Mouse (Mus musculus): ENCODE measurements at regions not wholly inside any gene's neighbourhood (a gene's known extent, or its start where the extent isn't known, plus 50 kb on each side); places are given as distances from the start of the nearest gene placed in this dataset.
"Not testable (repeated sequence)": the region's sequence is repeated elsewhere in the genome, so short reads cannot be mapped to it uniquely, and the experiment has no call there.

GRCm38 (mm10) chr3:120342747-120343377 is 558.6 kb upstream of the Ptbp2 start:
- Histone ChIP-seq H3K36me3 (ENCODE audit: control insufficient read depth, insufficient read depth, low read length) (no peaks in the 10 kb centered on the region), H3K9ac (ENCODE audit: low read depth, low read length) (no peak overlapping the region), H3K27ac (ENCODE audit: low read depth, low read length) (no peak overlapping the region), H3K4me3 (ENCODE audit: low read length) (no peak overlapping the region), H3K4me2 (replicated peaks; ENCODE audit: low read depth, low read length) (no peak overlapping the region), H3K27me3 (ENCODE audit: control insufficient read depth, insufficient read depth, low read length) (no peaks in the 10 kb centered on the region), H3K4me1 (ENCODE audit: control insufficient read depth, insufficient read depth, low read length) (no peaks in the 10 kb centered on the region), H3K9me3 (ENCODE audit: control insufficient read depth, low read length) (no peaks in the 10 kb centered on the region)
- ATAC-seq (ENCODE audit: low FRiP score, low TSS enrichment): no peak
- WGBS: 85% methylated on average over 4 of the region's 4 CpGs

- H3K9ac ChIP-seq (ENCODE audit: low read depth, low read length): no peak overlapping the region
- no peaks in the 10 kb centered on the region for H3K27me3 ChIP-seq (ENCODE audit: control insufficient read depth, insufficient read depth, low read length)
- no peaks in the 10 kb centered on the region for H3K4me1 ChIP-seq (ENCODE audit: control insufficient read depth, insufficient read depth, low read length)
- no peak for ATAC-seq (ENCODE audit: low FRiP score, low TSS enrichment)
- no peak overlapping the region for H3K4me3 ChIP-seq (ENCODE audit: low read length)
- H3K27ac ChIP-seq (ENCODE audit: low read depth, low read length): no peak overlapping the region
- H3K36me3 ChIP-seq (ENCODE audit: control insufficient read depth, insufficient read depth, low read length): no peaks in the 10 kb centered on the region
- H3K9me3 ChIP-seq (ENCODE audit: control insufficient read depth, low read length): no peaks in the 10 kb centered on the region
- 56% methylated on average over 2 of the region's 2 CpGs for WGBS
- H3K4me2 ChIP-seq (replicated peaks; ENCODE audit: low read depth, low read length): no peak overlapping the region
Measured at GRCm38 (mm10) chr3:120341882-120342281, 557.6 kb upstream of the Ptbp2 start.

GRCm38 (mm10) chr3:120335843-120336585 is 551.7 kb upstream of the Ptbp2 start:
- Histone ChIP-seq H3K36me3 (ENCODE audit: control insufficient read depth, insufficient read depth, low read length) (no peaks in the 10 kb centered on the region), H3K9ac (ENCODE audit: low read depth, low read length) (no peak overlapping the region), H3K27ac (ENCODE audit: low read depth, low read length) (no peak overlapping the region), H3K9me3 (ENCODE audit: control insufficient read depth, low read length) (no peaks in the 10 kb centered on the region), H3K4me3 (ENCODE audit: low read length) (no peak overlapping the region), H3K27me3 (ENCODE audit: control insufficient read depth, insufficient read depth, low read length) (no peaks in the 10 kb centered on the region), H3K4me1 (ENCODE audit: control insufficient read depth, insufficient read depth, low read length) (no peaks in the 10 kb centered on the region), H3K4me2 (replicated peaks; ENCODE audit: low read depth, low read length) (no peak overlapping the region)
- no peak for ATAC-seq (ENCODE audit: low FRiP score, low TSS enrichment)
- 70% methylated on average over 7 of the region's 7 CpGs for WGBS

- H3K27ac ChIP-seq (ENCODE audit: low read depth, low read length); H3K36me3 ChIP-seq (ENCODE audit: control insufficient read depth, insufficient read depth, low read length); H3K27me3 ChIP-seq (ENCODE audit: control insufficient read depth, insufficient read depth, low read length); ATAC-seq (ENCODE audit: low FRiP score, low TSS enrichment); H3K4me2 ChIP-seq (replicated peaks; ENCODE audit: low read depth, low read length); H3K9ac ChIP-seq (ENCODE audit: low read depth, low read length); H3K4me1 ChIP-seq (ENCODE audit: control insufficient read depth, insufficient read depth, low read length); H3K4me3 ChIP-seq (ENCODE audit: low read length); H3K9me3 ChIP-seq (ENCODE audit: control insufficient read depth, low read length): not testable (repeated sequence)
- WGBS: 98% methylated on average over 3 of the region's 3 CpGs
Measured at GRCm38 (mm10) chr3:120307042-120307441, 522.8 kb upstream of the Ptbp2 start.

- H3K4me2 ChIP-seq (replicated peaks; ENCODE audit: low read depth, low read length): no peak overlapping the region
- WGBS: 86% methylated on average over 8 of the region's 8 CpGs
- H3K9ac ChIP-seq (ENCODE audit: low read depth, low read length): no peak overlapping the region
- no peak overlapping the region for H3K4me3 ChIP-seq (ENCODE audit: low read length)
- H3K9me3 ChIP-seq (ENCODE audit: control insufficient read depth, low read length): no peaks in the 10 kb centered on the region
- H3K27ac ChIP-seq (ENCODE audit: low read depth, low read length): no peak overlapping the region
- H3K36me3 ChIP-seq (ENCODE audit: control insufficient read depth, insufficient read depth, low read length): no peaks in the 10 kb centered on the region
- no peaks in the 10 kb centered on the region for H3K27me3 ChIP-seq (ENCODE audit: control insufficient read depth, insufficient read depth, low read length)
- H3K4me1 ChIP-seq (ENCODE audit: control insufficient read depth, insufficient read depth, low read length): no peaks in the 10 kb centered on the region
- no peak for ATAC-seq (ENCODE audit: low FRiP score, low TSS enrichment)
Measured at GRCm38 (mm10) chr3:120305608-120306007, 521.3 kb upstream of the Ptbp2 start.

Measured in kidney, embryonic 14.5 days (tissue).